Mouse (Mus musculus) megakaryocyte, embryonic 14.5 days (primary cell): ENCODE data around the gene Kremen2.

Experiments
- FLI1 ChIP-seq: IDR thresholded peaks from 2 replicates; pipeline ENCODE4 v1.6.1; 2012; ENCODE audit warnings: low read length, inconsistent platforms, mixed read lengths
- GATA1 ChIP-seq: IDR thresholded peaks from 3 replicates; pipeline ENCODE4 v1.6.1; 2012; ENCODE audit warnings: mixed read lengths, low read length, inconsistent platforms, borderline replicate concordance

- no peak for TF ChIP-seq GATA1
- TF ChIP-seq FLI1 = no peak
These were observed 37.7 kb upstream of the Kremen2 start for GRCm38 (mm10) chr17:23783352-23783751.
